Mouse (Mus musculus) heart, adult 9 months (tissue): ENCODE results near the gene Gm34653.
A peak's percentile ranks its signal among the peaks of the same experiment; 100 is the strongest.
"Not testable (repeated sequence)": the region's sequence is repeated elsewhere in the genome, so short reads cannot be mapped to it uniquely, and the experiment has no call there.

Experiments
- DNase-seq, 2 experiments: peaks; one replicate each; pipeline ENCODE4 v3.0.0; 2022; ENCODE audit warnings: low spot score in 2 of 2

The Gm34653 gene

GRCm38 (mm10) chr2:34832766-34833457 is at the start of gene Gm34653:
TSS of gene Gm34653 (plus strand) at chr2:34833007.
- not testable (repeated sequence) for DNase-seq

GRCm38 (mm10) chr2:34783064-34784020 is 49.5 kb upstream of the Gm34653 start:
- DNase-seq, result no peak

GRCm38 (mm10) chr2:34784085-34784484 is 48.7 kb upstream of the Gm34653 start:
- peak in 1 of 2 experiments; percentile 31 for DNase-seq

- no peak for DNase-seq
These were observed 42.5 kb upstream of the Gm34653 start for GRCm38 (mm10) chr2:34790282-34790681.

- not testable (repeated sequence) for DNase-seq
These were observed 40.3 kb upstream of the Gm34653 start for GRCm38 (mm10) chr2:34792543-34792942.

GRCm38 (mm10) chr2:34794511-34794910 is 38.3 kb upstream of the Gm34653 start:
- DNase-seq, result no peak

GRCm38 (mm10) chr2:34795426-34795825 is 37.4 kb upstream of the Gm34653 start:
- no peak for DNase-seq

GRCm38 (mm10) chr2:34799357-34800256 is 33.2 kb upstream of the Gm34653 start, which contains the start of gene Rabepk:
TSS of gene Rabepk (minus strand) at chr2:34799912.
- peak; percentile 85 to 88 for DNase-seq

GRCm38 (mm10) chr2:34800371-34800770 is 32.4 kb upstream of the Gm34653 start:
- DNase-seq, result no peak

GRCm38 (mm10) chr2:34801516-34802482 is 31.0 kb upstream of the Gm34653 start:
- DNase-seq, result peak; percentile 97 to 98

GRCm38 (mm10) chr2:34802565-34803245 is 30.1 kb upstream of the Gm34653 start:
- DNase-seq, result peak in 1 of 2 experiments; percentile 37

- no peak for DNase-seq
These were observed 29.1 kb upstream of the Gm34653 start for GRCm38 (mm10) chr2:34803746-34804145.

GRCm38 (mm10) chr2:34804172-34804571 is 28.6 kb upstream of the Gm34653 start:
- DNase-seq, result no peak

- DNase-seq, result peak in 1 of 2 experiments; percentile 22
These were observed 28.0 kb upstream of the Gm34653 start for GRCm38 (mm10) chr2:34804815-34805214.

- no peak for DNase-seq
These were observed 27.4 kb upstream of the Gm34653 start for GRCm38 (mm10) chr2:34805364-34805950.

GRCm38 (mm10) chr2:34808057-34808456 is 24.8 kb upstream of the Gm34653 start:
- no peak for DNase-seq

- DNase-seq, result no peak
These were observed 23.2 kb upstream of the Gm34653 start for GRCm38 (mm10) chr2:34809568-34809967.

- DNase-seq, result no peak
These were observed 22.0 kb upstream of the Gm34653 start for GRCm38 (mm10) chr2:34810775-34811174.

- DNase-seq, result no peak
These were observed 20.1 kb upstream of the Gm34653 start for GRCm38 (mm10) chr2:34812706-34813105.
